Mouse (Mus musculus): ENCODE results near the gene Cflar.
"Not testable (repeated sequence)": the region's sequence is repeated elsewhere in the genome, so short reads cannot be mapped to it uniquely, and the experiment has no call there.

The Cflar gene

GRCm38 (mm10) chr1:58711365-58712016, at the start of gene Cflar:
Gene Cflar, plus strand, starts transcription at chr1:58711508.
- DNase-seq (ENCODE audit: low spot score in 2 of 2): peak; percentile 67 to 79

GRCm38 (mm10) chr1:58662671-58663070, 48.6 kb upstream of the Cflar start:
- DNase-seq (ENCODE audit: low spot score in 2 of 2): not testable (repeated sequence)

- DNase-seq (ENCODE audit: low spot score in 2 of 2): not testable (repeated sequence)
These were observed 47.9 kb upstream of the Cflar start for GRCm38 (mm10) chr1:58663365-58663764.

- DNase-seq (ENCODE audit: low spot score in 2 of 2): no peak
These were observed 43.1 kb upstream of the Cflar start for GRCm38 (mm10) chr1:58668191-58668590.

GRCm38 (mm10) chr1:58669635-58670034, 41.7 kb upstream of the Cflar start:
- DNase-seq (ENCODE audit: low spot score in 2 of 2): not testable (repeated sequence)

- DNase-seq (ENCODE audit: low spot score in 2 of 2): no peak
These were observed 39.2 kb upstream of the Cflar start for GRCm38 (mm10) chr1:58672116-58672515.

- no peak for DNase-seq (ENCODE audit: low spot score in 2 of 2)
These were observed 36.3 kb upstream of the Cflar start for GRCm38 (mm10) chr1:58675011-58675410.

GRCm38 (mm10) chr1:58677575-58677974, 33.7 kb upstream of the Cflar start:
- DNase-seq (ENCODE audit: low spot score in 2 of 2): no peak

- not testable (repeated sequence) for DNase-seq (ENCODE audit: low spot score in 2 of 2)
These were observed 32.9 kb upstream of the Cflar start for GRCm38 (mm10) chr1:58678412-58678811.

GRCm38 (mm10) chr1:58689426-58689825, 21.9 kb upstream of the Cflar start:
- no peak for DNase-seq (ENCODE audit: low spot score in 2 of 2)

GRCm38 (mm10) chr1:58690006-58690744, 21.1 kb upstream of the Cflar start:
- DNase-seq (ENCODE audit: low spot score in 2 of 2): peak in 1 of 2 experiments; percentile 13

GRCm38 (mm10) chr1:58690834-58691488, 20.3 kb upstream of the Cflar start:
- not testable (repeated sequence) for DNase-seq (ENCODE audit: low spot score in 2 of 2)

- DNase-seq (ENCODE audit: low spot score in 2 of 2): not testable (repeated sequence)
These were observed 19.6 kb upstream of the Cflar start for GRCm38 (mm10) chr1:58691718-58692117.

GRCm38 (mm10) chr1:58693696-58694095, 17.6 kb upstream of the Cflar start:
- no peak for DNase-seq (ENCODE audit: low spot score in 2 of 2)

- not testable (repeated sequence) for DNase-seq (ENCODE audit: low spot score in 2 of 2)
These were observed 15.5 kb upstream of the Cflar start, which contains the start of gene Als2cr12 for GRCm38 (mm10) chr1:58695810-58696209. Gene Als2cr12, minus strand, starts transcription at chr1:58695989.

GRCm38 (mm10) chr1:58697607-58698006, 13.7 kb upstream of the Cflar start:
- DNase-seq (ENCODE audit: low spot score in 2 of 2): peak in 1 of 2 experiments; percentile 30

- DNase-seq (ENCODE audit: low spot score in 2 of 2): no peak
These were observed 12.5 kb upstream of the Cflar start for GRCm38 (mm10) chr1:58698781-58699180.

- no peak for DNase-seq (ENCODE audit: low spot score in 2 of 2)
These were observed 11.3 kb upstream of the Cflar start for GRCm38 (mm10) chr1:58699988-58700387.

- not testable (repeated sequence) for DNase-seq (ENCODE audit: low spot score in 2 of 2)
These were observed 10.6 kb upstream of the Cflar start for GRCm38 (mm10) chr1:58700580-58701162.

- DNase-seq (ENCODE audit: low spot score in 2 of 2): not testable (repeated sequence)
These were observed 1.3 kb upstream of the Cflar start for GRCm38 (mm10) chr1:58710043-58710442.

- DNase-seq (ENCODE audit: low spot score in 2 of 2): no peak
These were observed 470 bp upstream of the Cflar start for GRCm38 (mm10) chr1:58710711-58711364.
